Mouse (Mus musculus): ENCODE data around the gene Mmrn2.

- TF ChIP-seq CTCF (IDR thresholded peaks at IDR 0.05; ENCODE audit: low read depth, low read length), result no peak
- no peak for TF ChIP-seq POLR2A (IDR thresholded peaks at IDR 0.05; ENCODE audit: extremely low read depth, insufficient read depth, low read length)
Observed at GRCm38 (mm10) chr14:34331886-34332285, 43.4 kb upstream of the Mmrn2 start.

All from liver, adult 2 months (tissue).